Mouse (Mus musculus): ENCODE measurements around the gene Adra2b. TPM values are rescaled to one million over a fixed set of nuclear protein-coding genes. Genes with fewer than 3 reads are reported as not detected.

Gene Adra2b
- polyA plus RNA-seq, 1 experiment from 2014 or later = 0.36 TPM

DNA sequence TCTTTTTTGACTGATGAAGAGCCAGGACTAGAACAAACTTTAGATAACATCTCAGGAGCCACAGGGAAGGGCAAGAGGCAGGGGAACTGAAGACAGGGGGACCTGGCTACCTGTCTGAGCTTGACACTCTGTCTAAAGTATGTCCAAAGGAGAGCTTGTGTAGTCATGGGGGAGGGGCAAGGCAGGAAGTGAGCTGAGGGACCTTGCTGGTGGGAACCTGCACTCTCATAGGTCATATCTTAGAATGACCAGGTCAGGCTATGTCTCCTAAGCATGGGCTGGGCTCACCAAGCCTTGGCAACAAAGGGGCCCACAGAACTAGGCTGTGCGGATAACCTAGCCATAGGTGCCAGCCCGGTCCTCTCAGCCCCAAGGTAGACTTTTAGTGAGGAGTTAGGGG is 9.1 kb downstream of the Adra2b start:
- H3K27me3 ChIP-seq (ENCODE audit: control insufficient read depth, insufficient read depth, low read length) = no peaks in the 10 kb centered on the region
- TF ChIP-seq CTCF (IDR thresholded peaks at IDR 0.05; ENCODE audit: low read depth) (no peak), EP300 (optimal IDR thresholded peaks at IDR 0.05) (no peak)
- H3K9me3 ChIP-seq (ENCODE audit: control insufficient read depth, low read length) = no peaks in the 10 kb centered on the region
- WGBS = 89% methylated on average over 2 of the region's 2 CpGs
- DNase-seq (ENCODE audit: low spot score) (no peak), ATAC-seq (ENCODE audit: low FRiP score, low TSS enrichment) (no peak)
- H3K4me3 ChIP-seq (ENCODE audit: low read depth, low read length) = no peak overlapping the region
- no peak overlapping the region for H3K9ac ChIP-seq (ENCODE audit: low read length)
- H3K27ac ChIP-seq (replicated peaks) = no peak overlapping the region
- H3K4me1 ChIP-seq (replicated peaks; ENCODE audit: control insufficient read depth, insufficient read depth) = no peaks in the 10 kb centered on the region
- no peak overlapping the region for H3K4me2 ChIP-seq (replicated peaks; ENCODE audit: low read depth)
- H3K36me3 ChIP-seq (ENCODE audit: control insufficient read depth, insufficient read depth, low read length) = no peaks in the 10 kb centered on the region

DNA sequence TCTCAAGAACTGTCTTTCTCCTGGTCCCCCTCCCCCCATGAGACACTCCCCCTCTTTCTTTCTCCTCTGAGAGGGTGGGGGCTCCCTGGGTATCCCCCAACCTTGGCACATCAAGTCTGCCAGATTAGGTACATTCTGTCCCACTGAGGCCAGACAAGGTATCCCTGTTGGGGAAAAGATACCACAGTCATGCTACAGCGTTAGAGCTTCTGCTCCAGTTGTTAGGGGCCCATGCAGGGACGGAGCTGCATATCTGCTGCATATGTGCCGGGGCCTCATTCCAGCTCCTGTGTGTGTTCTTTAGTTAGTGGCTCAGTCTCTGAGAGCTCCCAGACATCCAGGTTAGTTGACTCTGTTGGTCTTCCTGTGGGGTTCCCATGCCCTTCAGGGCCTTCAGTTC is 11.1 kb downstream of the Adra2b start:
- Histone ChIP-seq H3K4me3 (ENCODE audit: low read depth, low read length) (no peak overlapping the region), H3K27ac (replicated peaks) (no peak overlapping the region), H3K4me2 (replicated peaks; ENCODE audit: low read depth) (no peak overlapping the region), H3K27me3 (ENCODE audit: control insufficient read depth, insufficient read depth, low read length) (no peaks in the 10 kb centered on the region), H3K4me1 (replicated peaks; ENCODE audit: control insufficient read depth, insufficient read depth) (no peaks in the 10 kb centered on the region), H3K9me3 (ENCODE audit: control insufficient read depth, low read length) (no peaks in the 10 kb centered on the region), H3K9ac (ENCODE audit: low read length) (no peak overlapping the region), H3K36me3 (ENCODE audit: control insufficient read depth, insufficient read depth, low read length) (no peaks in the 10 kb centered on the region)
- TF ChIP-seq CTCF (IDR thresholded peaks at IDR 0.05; ENCODE audit: low read depth) (no peak), EP300 (optimal IDR thresholded peaks at IDR 0.05) (no peak)
- no peak for DNase-seq (ENCODE audit: low spot score)
- WGBS = 79% methylated on average over 3 of the region's 3 CpGs
- ATAC-seq (ENCODE audit: low FRiP score, low TSS enrichment) = no peak

- ATAC-seq (ENCODE audit: low FRiP score, low TSS enrichment) (no peak), DNase-seq (ENCODE audit: low spot score) (no peak)
- H3K27ac ChIP-seq (replicated peaks) = no peak overlapping the region
- no peaks in the 10 kb centered on the region for H3K27me3 ChIP-seq (ENCODE audit: control insufficient read depth, insufficient read depth, low read length)
- no peaks in the 10 kb centered on the region for H3K9me3 ChIP-seq (ENCODE audit: control insufficient read depth, low read length)
- no peak overlapping the region for H3K4me2 ChIP-seq (replicated peaks; ENCODE audit: low read depth)
- H3K36me3 ChIP-seq (ENCODE audit: control insufficient read depth, insufficient read depth, low read length) = no peaks in the 10 kb centered on the region
- no peak overlapping the region for H3K9ac ChIP-seq (ENCODE audit: low read length)
- TF ChIP-seq CTCF (IDR thresholded peaks at IDR 0.05; ENCODE audit: low read depth) = no peak
- TF ChIP-seq EP300 (optimal IDR thresholded peaks at IDR 0.05) = no peak
- 33% methylated on average over 3 of the region's 3 CpGs for WGBS
- H3K4me3 ChIP-seq (ENCODE audit: low read depth, low read length) = no peak overlapping the region
- no peaks in the 10 kb centered on the region for H3K4me1 ChIP-seq (replicated peaks; ENCODE audit: control insufficient read depth, insufficient read depth)
These were observed 12.1 kb downstream of the Adra2b start for GRCm38 (mm10) chr2:127375087-127375486.

DNA sequence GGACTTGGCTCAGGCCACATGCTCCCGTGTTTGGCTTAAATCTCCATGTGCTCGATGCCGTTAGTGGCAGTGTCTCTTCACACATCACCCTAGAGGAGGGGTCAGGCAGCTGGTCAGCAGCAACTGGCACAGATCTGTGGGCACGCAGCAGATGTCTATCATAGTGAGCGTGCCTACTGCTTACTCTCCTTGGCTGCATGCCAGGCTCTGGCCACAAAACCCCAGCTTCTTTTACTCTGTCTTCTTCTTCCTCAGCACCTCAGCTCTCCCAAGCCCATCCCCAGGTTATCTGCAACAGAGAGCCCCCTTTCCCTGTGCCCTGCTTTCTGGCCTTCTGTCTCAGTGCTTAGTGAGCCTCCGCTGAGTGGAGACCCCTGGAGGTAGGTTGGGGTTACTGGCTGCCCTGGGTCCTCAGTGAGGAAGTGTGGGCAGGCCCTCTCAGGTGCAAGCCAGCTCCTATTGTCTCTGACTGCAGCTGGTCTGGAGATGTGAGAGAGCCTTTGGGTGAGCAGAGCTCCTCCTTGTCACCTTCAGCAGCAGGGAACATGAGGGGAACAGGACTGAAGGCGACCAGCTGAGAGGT is 12.8 kb downstream of the Adra2b start:
- DNase-seq (ENCODE audit: low spot score) = peak; percentile 35

GRCm38 (mm10) chr2:127376423-127377051 is 13.5 kb downstream of the Adra2b start:
- Histone ChIP-seq H3K27me3 (ENCODE audit: control insufficient read depth, insufficient read depth, low read length) (no peaks in the 10 kb centered on the region), H3K4me3 (ENCODE audit: low read depth, low read length) (no peak overlapping the region), H3K9ac (ENCODE audit: low read length) (no peak overlapping the region), H3K27ac (replicated peaks) (no peak overlapping the region), H3K4me2 (replicated peaks; ENCODE audit: low read depth) (no peak overlapping the region), H3K36me3 (ENCODE audit: control insufficient read depth, insufficient read depth, low read length) (no peaks in the 10 kb centered on the region), H3K9me3 (ENCODE audit: control insufficient read depth, low read length) (no peaks in the 10 kb centered on the region), H3K4me1 (replicated peaks; ENCODE audit: control insufficient read depth, insufficient read depth) (no peaks in the 10 kb centered on the region)
- no peak for TF ChIP-seq EP300 (optimal IDR thresholded peaks at IDR 0.05)
- no peak for TF ChIP-seq CTCF (IDR thresholded peaks at IDR 0.05; ENCODE audit: low read depth)
- 83% methylated on average over 6 of the region's 6 CpGs for WGBS
- DNase-seq (ENCODE audit: low spot score) (no peak), ATAC-seq (ENCODE audit: low FRiP score, low TSS enrichment) (no peak)

More for the DNA sequence above, 12.8 kb downstream of the Adra2b start:
- no peak overlapping the region for H3K4me3 ChIP-seq (ENCODE audit: low read depth, low read length)
- no peaks in the 10 kb centered on the region for H3K27me3 ChIP-seq (ENCODE audit: control insufficient read depth, insufficient read depth, low read length)
- no peaks in the 10 kb centered on the region for H3K9me3 ChIP-seq (ENCODE audit: control insufficient read depth, low read length)
- no peaks in the 10 kb centered on the region for H3K4me1 ChIP-seq (replicated peaks; ENCODE audit: control insufficient read depth, insufficient read depth)
- H3K4me2 ChIP-seq (replicated peaks; ENCODE audit: low read depth) = no peak overlapping the region
- 42% methylated on average over 7 of the region's 7 CpGs for WGBS
- 0 out of 2 replicates have a peak, but pooled peaks have one; percentile 11 for ATAC-seq (ENCODE audit: low FRiP score, low TSS enrichment)
- H3K36me3 ChIP-seq (ENCODE audit: control insufficient read depth, insufficient read depth, low read length) = no peaks in the 10 kb centered on the region
- H3K27ac ChIP-seq (replicated peaks) = no peak overlapping the region
- no peak overlapping the region for H3K9ac ChIP-seq (ENCODE audit: low read length)
- peak; percentile 64 for TF ChIP-seq CTCF (IDR thresholded peaks at IDR 0.05; ENCODE audit: low read depth)
- TF ChIP-seq EP300 (optimal IDR thresholded peaks at IDR 0.05) = no peak

- Histone ChIP-seq H3K9ac (ENCODE audit: low read length) (no peak overlapping the region), H3K9me3 (ENCODE audit: control insufficient read depth, low read length) (no peaks in the 10 kb centered on the region), H3K4me2 (replicated peaks; ENCODE audit: low read depth) (no peak overlapping the region), H3K4me1 (replicated peaks; ENCODE audit: control insufficient read depth, insufficient read depth) (no peaks in the 10 kb centered on the region), H3K36me3 (ENCODE audit: control insufficient read depth, insufficient read depth, low read length) (no peaks in the 10 kb centered on the region), H3K4me3 (ENCODE audit: low read depth, low read length) (no peak overlapping the region), H3K27ac (replicated peaks) (no peak overlapping the region), H3K27me3 (ENCODE audit: control insufficient read depth, insufficient read depth, low read length) (no peaks in the 10 kb centered on the region)
- DNase-seq (ENCODE audit: low spot score) (no peak), ATAC-seq (ENCODE audit: low FRiP score, low TSS enrichment) (no peak)
- TF ChIP-seq EP300 (optimal IDR thresholded peaks at IDR 0.05) = no peak
- TF ChIP-seq CTCF (IDR thresholded peaks at IDR 0.05; ENCODE audit: low read depth) = no peak
- 64% methylated on average over 7 of the region's 7 CpGs for WGBS
These were observed 15.1 kb downstream of the Adra2b start for GRCm38 (mm10) chr2:127377942-127378610.
